Mouse (Mus musculus): ENCODE measurements at regions not wholly inside any gene's neighbourhood (a gene's known extent, or its start where the extent isn't known, plus 50 kb on each side); places are given as distances from the start of the nearest gene placed in this dataset. TPM values are rescaled to one million over a fixed set of nuclear protein-coding genes. Genes with fewer than 3 reads are reported as not detected.

DNA sequence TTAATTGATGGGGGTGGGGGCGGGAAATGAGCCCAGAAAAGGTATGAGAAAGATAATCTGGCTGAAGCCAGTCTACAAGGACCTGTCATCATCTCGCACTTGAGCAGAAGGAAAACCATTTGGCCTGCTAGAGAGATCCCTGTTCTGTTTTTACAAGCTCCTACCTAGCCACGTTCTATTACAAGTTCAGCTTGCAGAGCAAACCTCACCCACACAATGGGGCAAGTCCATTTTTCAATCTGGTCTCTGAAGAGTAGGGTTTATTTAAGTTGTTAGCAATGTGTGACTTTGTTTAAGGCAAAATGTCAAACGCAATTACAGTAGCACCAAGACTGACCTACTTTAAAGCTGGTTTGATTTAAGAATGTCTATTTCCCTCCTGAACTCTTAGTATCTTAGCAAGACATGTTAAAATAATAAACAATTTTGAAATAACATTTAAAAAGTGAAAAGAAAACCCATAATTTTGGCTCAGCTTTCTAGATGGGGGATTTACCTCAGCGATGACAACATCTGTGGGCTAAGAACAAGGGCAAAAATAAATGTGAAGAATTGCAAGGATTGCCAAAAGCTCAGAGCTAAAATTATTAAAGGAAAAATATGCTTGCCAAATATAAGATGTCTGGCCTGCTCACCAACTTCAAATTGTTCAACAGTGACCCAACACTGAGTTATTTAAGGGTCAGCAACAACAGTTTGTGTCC is 54.9 kb upstream of the Pitrm1 start:
- no peak for DNase-seq (ENCODE audit: low spot score)
- ATAC-seq (ENCODE audit: low FRiP score, low TSS enrichment) = no peak
- TF ChIP-seq CTCF (IDR thresholded peaks at IDR 0.05; ENCODE audit: low read depth) = no peak

More for the DNA sequence above, 54.9 kb upstream of the Pitrm1 start:
- Histone ChIP-seq H3K9ac (ENCODE audit: low read length) (no peak overlapping the region), H3K27ac (replicated peaks) (no peak overlapping the region), H3K4me2 (replicated peaks; ENCODE audit: low read depth) (no peak overlapping the region), H3K27me3 (ENCODE audit: control insufficient read depth, insufficient read depth, low read length) (no peaks in the 10 kb centered on the region), H3K4me1 (replicated peaks; ENCODE audit: control insufficient read depth, insufficient read depth) (no peaks in the 10 kb centered on the region), H3K4me3 (ENCODE audit: low read depth, low read length) (no peak overlapping the region), H3K36me3 (ENCODE audit: control insufficient read depth, insufficient read depth, low read length) (no peaks in the 10 kb centered on the region), H3K9me3 (ENCODE audit: control insufficient read depth, low read length) (no peaks in the 10 kb centered on the region)
- WGBS = 39% methylated on average over 5 of the region's 5 CpGs

Small RNA genes in the stretch of these regions (microRNA-seq; reads per million reads assigned to microRNA genes)
- gene Gm26259 = not detected
